Mouse (Mus musculus): ENCODE data around the gene Tgm6. TPM values are rescaled to one million over a fixed set of nuclear protein-coding genes. Genes with fewer than 3 reads are reported as not detected.

Tgm6 gene
- polyA plus RNA-seq (2014; fragmentation: Nextera tagmentation; extraction: Ambion mirVana), result not detected in 2 replicates

- no peak within 1 kb of the TSS for H3K27ac ChIP-seq (ENCODE audit: low read depth, low read length)
- H3K4me2 ChIP-seq, result no peak within 1 kb of the TSS
- no peaks in the 10 kb centered on the region for H3K27me3 ChIP-seq (ENCODE audit: control insufficient read depth, insufficient read depth, low read length)
- WGBS, result 77% methylated on average over 4 of the region's 4 CpGs
- H3K9me3 ChIP-seq (ENCODE audit: control insufficient read depth, low read length), result no peaks in the 10 kb centered on the region
- no peak within 1 kb of the TSS for H3K9ac ChIP-seq (ENCODE audit: low read length)
- no peaks in the 10 kb centered on the region for H3K36me3 ChIP-seq (ENCODE audit: control insufficient read depth, insufficient read depth, low read length)
- DNase-seq (ENCODE audit: low spot score, missing footprints) (no peak), ATAC-seq (ENCODE audit: low FRiP score) (no peak)
- no peaks in the 10 kb centered on the region; the same call in 1 of the 2 replicates for H3K4me1 ChIP-seq (ENCODE audit: control insufficient read depth, insufficient read depth, low read length)
- H3K4me3 ChIP-seq (ENCODE audit: low read depth, low read length), result no peak within 1 kb of the TSS
Measured at GRCm38 (mm10) chr2:130112116-130112515, at the start of gene Tgm6. Tgm6 (plus strand) TSS chr2:130112416.

GRCm38 (mm10) chr2:130068228-130068627 is 44.0 kb upstream of the Tgm6 start:
- Histone ChIP-seq H3K27me3 (ENCODE audit: control insufficient read depth, insufficient read depth, low read length) (no peaks in the 10 kb centered on the region), H3K4me2 (no peak overlapping the region), H3K9ac (ENCODE audit: low read length) (no peak overlapping the region), H3K27ac (ENCODE audit: low read depth, low read length) (no peak overlapping the region), H3K4me1 (ENCODE audit: control insufficient read depth, insufficient read depth, low read length) (no peaks in the 10 kb centered on the region), H3K9me3 (ENCODE audit: control insufficient read depth, low read length) (no peaks in the 10 kb centered on the region), H3K4me3 (ENCODE audit: low read depth, low read length) (no peak overlapping the region), H3K36me3 (ENCODE audit: control insufficient read depth, insufficient read depth, low read length) (no peaks in the 10 kb centered on the region)
- ATAC-seq (ENCODE audit: low FRiP score) (no peak), DNase-seq (ENCODE audit: low spot score, missing footprints) (peak; percentile 88)
- WGBS, result 22% methylated on average over 3 of the region's 3 CpGs

DNA sequence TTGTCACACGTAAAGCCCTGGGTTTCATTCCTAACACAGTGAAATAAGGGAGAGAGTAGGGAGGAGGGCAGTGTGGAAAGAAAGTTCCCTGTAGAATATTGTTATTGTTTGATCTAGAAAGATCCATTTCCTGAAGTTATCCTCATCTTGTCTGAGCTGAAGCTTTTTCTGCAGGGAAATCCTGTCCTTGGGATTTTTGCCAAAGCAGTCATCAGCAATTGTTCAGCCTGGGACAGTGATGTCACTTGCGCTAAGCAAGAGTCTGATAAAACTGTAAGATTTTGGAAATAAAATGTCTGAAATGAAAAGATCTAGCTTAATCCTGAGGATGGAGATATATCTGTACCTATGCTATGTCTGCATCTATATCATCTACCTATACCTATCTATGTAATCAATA is 41.8 kb upstream of the Tgm6 start:
- WGBS, result 84% methylated on average over 2 of the region's 2 CpGs
- no peak for ATAC-seq (ENCODE audit: low FRiP score)

GRCm38 (mm10) chr2:130112804-130113203 is 588 bp downstream of the Tgm6 start:
- no peak for DNase-seq (ENCODE audit: low spot score, missing footprints)

More for the DNA sequence above, 41.8 kb upstream of the Tgm6 start:
- no peaks in the 10 kb centered on the region for H3K27me3 ChIP-seq (ENCODE audit: control insufficient read depth, insufficient read depth, low read length)
- no peaks in the 10 kb centered on the region for H3K36me3 ChIP-seq (ENCODE audit: control insufficient read depth, insufficient read depth, low read length)
- H3K4me3 ChIP-seq (ENCODE audit: low read depth, low read length), result no peak overlapping the region
- DNase-seq (ENCODE audit: low spot score, missing footprints), result no peak
- no peak overlapping the region for H3K27ac ChIP-seq (ENCODE audit: low read depth, low read length)
- H3K4me2 ChIP-seq, result no peak overlapping the region
- H3K9ac ChIP-seq (ENCODE audit: low read length), result no peak overlapping the region
- H3K4me1 ChIP-seq (ENCODE audit: control insufficient read depth, insufficient read depth, low read length), result no peaks in the 10 kb centered on the region
- no peaks in the 10 kb centered on the region for H3K9me3 ChIP-seq (ENCODE audit: control insufficient read depth, low read length)

DNA sequence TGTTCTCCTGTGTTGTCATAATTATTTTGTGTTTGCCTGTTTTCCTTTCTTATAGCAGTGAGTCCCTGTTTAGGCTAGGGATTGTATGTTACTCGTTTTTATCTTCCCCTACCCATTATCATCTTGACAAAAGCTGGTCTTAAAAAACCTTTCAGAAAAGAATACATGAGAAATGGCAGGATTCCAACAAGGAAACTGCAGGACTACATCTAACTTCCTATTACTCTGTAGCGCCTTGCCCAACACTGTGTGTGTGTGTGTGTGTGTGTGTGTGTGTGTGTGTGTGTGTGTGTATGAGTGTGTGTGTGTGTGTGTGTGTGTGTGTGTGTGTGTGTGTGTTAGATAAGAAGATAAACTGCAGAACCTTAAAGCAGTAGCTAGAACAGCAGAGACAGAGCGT is 1.2 kb downstream of the Tgm6 start:
- Histone ChIP-seq H3K4me2 (no peak overlapping the region), H3K9ac (ENCODE audit: low read length) (no peak overlapping the region), H3K36me3 (ENCODE audit: control insufficient read depth, insufficient read depth, low read length) (no peaks in the 10 kb centered on the region), H3K27me3 (ENCODE audit: control insufficient read depth, insufficient read depth, low read length) (no peaks in the 10 kb centered on the region), H3K9me3 (ENCODE audit: control insufficient read depth, low read length) (no peaks in the 10 kb centered on the region), H3K4me1 (ENCODE audit: control insufficient read depth, insufficient read depth, low read length) (no peaks in the 10 kb centered on the region; the same call in 1 of the 2 replicates), H3K27ac (ENCODE audit: low read depth, low read length) (no peak overlapping the region), H3K4me3 (ENCODE audit: low read depth, low read length) (no peak overlapping the region)
- DNase-seq (ENCODE audit: low spot score, missing footprints) (no peak), ATAC-seq (ENCODE audit: low FRiP score) (no peak)
- 43% methylated on average over 3 of the region's 3 CpGs for WGBS

More at GRCm38 (mm10) chr2:130112804-130113203, 588 bp downstream of the Tgm6 start:
- Histone ChIP-seq H3K4me1 (ENCODE audit: control insufficient read depth, insufficient read depth, low read length) (no peaks in the 10 kb centered on the region; the same call in 1 of the 2 replicates), H3K27me3 (ENCODE audit: control insufficient read depth, insufficient read depth, low read length) (no peaks in the 10 kb centered on the region), H3K9me3 (ENCODE audit: control insufficient read depth, low read length) (no peaks in the 10 kb centered on the region), H3K36me3 (ENCODE audit: control insufficient read depth, insufficient read depth, low read length) (no peaks in the 10 kb centered on the region), H3K4me2 (no peak overlapping the region), H3K4me3 (ENCODE audit: low read depth, low read length) (no peak overlapping the region), H3K27ac (ENCODE audit: low read depth, low read length) (no peak overlapping the region), H3K9ac (ENCODE audit: low read length) (no peak overlapping the region)
- no peak for ATAC-seq (ENCODE audit: low FRiP score)
- WGBS, result 88% methylated on average over 4 of the region's 4 CpGs

GRCm38 (mm10) chr2:130118649-130119048 is 6.4 kb downstream of the Tgm6 start:
- Histone ChIP-seq H3K4me1 (ENCODE audit: control insufficient read depth, insufficient read depth, low read length) (no peaks in the 10 kb centered on the region), H3K36me3 (ENCODE audit: control insufficient read depth, insufficient read depth, low read length) (no peaks in the 10 kb centered on the region), H3K9ac (ENCODE audit: low read length) (no peak overlapping the region), H3K9me3 (ENCODE audit: control insufficient read depth, low read length) (no peaks in the 10 kb centered on the region), H3K27ac (ENCODE audit: low read depth, low read length) (no peak overlapping the region), H3K4me2 (no peak overlapping the region), H3K27me3 (ENCODE audit: control insufficient read depth, insufficient read depth, low read length) (no peaks in the 10 kb centered on the region), H3K4me3 (ENCODE audit: low read depth, low read length) (no peak overlapping the region)
- no peak for ATAC-seq (ENCODE audit: low FRiP score)
- WGBS, result 71% methylated on average over 7 of the region's 7 CpGs
- no peak for DNase-seq (ENCODE audit: low spot score, missing footprints)

GRCm38 (mm10) chr2:130125279-130126059 is 13.3 kb downstream of the Tgm6 start:
- no peak overlapping the region for H3K27ac ChIP-seq (ENCODE audit: low read depth, low read length)
- 0 out of 2 replicates have a peak, but pooled peaks have one; percentile 38 for ATAC-seq (ENCODE audit: low FRiP score)
- H3K27me3 ChIP-seq (ENCODE audit: control insufficient read depth, insufficient read depth, low read length), result no peaks in the 10 kb centered on the region
- no peak overlapping the region for H3K9ac ChIP-seq (ENCODE audit: low read length)
- peak; percentile 86 for DNase-seq (ENCODE audit: low spot score, missing footprints)
- H3K9me3 ChIP-seq (ENCODE audit: control insufficient read depth, low read length), result no peaks in the 10 kb centered on the region
- H3K4me3 ChIP-seq (ENCODE audit: low read depth, low read length), result no peak overlapping the region
- H3K36me3 ChIP-seq (ENCODE audit: control insufficient read depth, insufficient read depth, low read length), result no peaks in the 10 kb centered on the region
- peaks cover 11% of the 10 kb centered on the region for H3K4me1 ChIP-seq (ENCODE audit: control insufficient read depth, insufficient read depth, low read length)
- 53% methylated on average over 6 of the region's 6 CpGs for WGBS
- H3K4me2 ChIP-seq, result no peak overlapping the region

DNA sequence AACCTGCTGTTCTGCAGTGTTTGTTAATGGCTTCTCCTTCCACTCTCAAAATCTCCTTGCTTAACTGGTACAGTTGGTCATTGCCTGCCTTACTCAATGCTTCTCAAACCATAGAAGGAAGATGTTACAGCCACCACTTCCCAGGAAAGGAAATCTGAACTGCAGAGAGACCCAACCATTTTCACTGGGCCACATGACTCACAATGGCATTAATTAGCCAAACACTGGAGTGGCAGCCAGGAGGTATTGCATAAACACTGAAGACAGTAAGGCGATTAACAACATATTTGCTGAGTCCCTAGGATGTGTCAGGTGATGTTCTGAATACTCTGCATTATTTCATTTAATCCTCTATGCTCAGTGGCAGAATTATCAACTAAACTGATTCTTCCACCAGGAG is 13.9 kb downstream of the Tgm6 start:
- H3K36me3 ChIP-seq (ENCODE audit: control insufficient read depth, insufficient read depth, low read length), result no peaks in the 10 kb centered on the region
- H3K27ac ChIP-seq (ENCODE audit: low read depth, low read length), result no peak overlapping the region
- no peak overlapping the region for H3K4me3 ChIP-seq (ENCODE audit: low read depth, low read length)
- 68% methylated on average over 1 of the region's 1 CpGs for WGBS
- ATAC-seq (ENCODE audit: low FRiP score) (no peak), DNase-seq (ENCODE audit: low spot score, missing footprints) (no peak)
- no peak overlapping the region for H3K9ac ChIP-seq (ENCODE audit: low read length)
- no peak overlapping the region for H3K4me2 ChIP-seq
- no peaks in the 10 kb centered on the region for H3K9me3 ChIP-seq (ENCODE audit: control insufficient read depth, low read length)
- H3K27me3 ChIP-seq (ENCODE audit: control insufficient read depth, insufficient read depth, low read length), result no peaks in the 10 kb centered on the region
- H3K4me1 ChIP-seq (ENCODE audit: control insufficient read depth, insufficient read depth, low read length), result peaks cover 11% of the 10 kb centered on the region

- Histone ChIP-seq H3K9me3 (ENCODE audit: control insufficient read depth, low read length) (no peaks in the 10 kb centered on the region), H3K36me3 (ENCODE audit: control insufficient read depth, insufficient read depth, low read length) (no peaks in the 10 kb centered on the region), H3K4me3 (ENCODE audit: low read depth, low read length) (no peak overlapping the region), H3K4me1 (ENCODE audit: control insufficient read depth, insufficient read depth, low read length) (peaks cover 11% of the 10 kb centered on the region), H3K27ac (ENCODE audit: low read depth, low read length) (no peak overlapping the region), H3K27me3 (ENCODE audit: control insufficient read depth, insufficient read depth, low read length) (no peaks in the 10 kb centered on the region), H3K4me2 (no peak overlapping the region), H3K9ac (ENCODE audit: low read length) (no peak overlapping the region)
- ATAC-seq (ENCODE audit: low FRiP score) (no peak), DNase-seq (ENCODE audit: low spot score, missing footprints) (no peak)
- 74% methylated on average over 1 of the region's 1 CpGs for WGBS
Measured at GRCm38 (mm10) chr2:130129687-130130086, 17.5 kb downstream of the Tgm6 start.

Measured in midbrain, embryonic 11.5 days (tissue).